Mouse (Mus musculus): ENCODE measurements around the gene Cryzl2.

DNA sequence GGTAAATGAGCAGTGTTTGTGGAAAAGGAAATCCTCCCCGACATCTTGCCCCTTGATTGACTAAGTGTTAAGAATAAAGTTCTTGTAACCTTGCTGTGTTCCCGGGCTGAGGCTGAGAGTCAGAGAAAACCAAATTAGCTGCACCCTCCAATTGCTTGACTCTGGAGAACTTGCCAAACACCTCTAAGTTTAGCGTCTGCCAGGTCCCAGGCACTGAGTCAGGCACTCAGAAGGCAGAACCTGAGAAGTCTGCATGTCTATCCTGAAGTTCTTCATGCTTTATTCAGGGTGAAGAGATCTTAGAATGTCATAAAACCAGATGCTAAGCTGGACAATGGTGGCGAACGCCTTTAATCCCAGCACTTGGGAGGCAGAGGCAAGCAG, 9.6 kb upstream of the Cryzl2 start:
- TF ChIP-seq CTCF (IDR thresholded peaks at IDR 0.05; ENCODE audit: low read depth) (no peak), EP300 (IDR thresholded peaks at IDR 0.05; ENCODE audit: low read depth) (no peak)
